Mouse (Mus musculus) NIH3T3 (cell line): ENCODE results near the gene Dnajb13.

Experiments used
- DNase-seq: peaks from one replicate; pipeline ENCODE4 v3.0.0-alpha.2; 2012; ENCODE audit warnings: low read depth

Dnajb13 gene

DNA sequence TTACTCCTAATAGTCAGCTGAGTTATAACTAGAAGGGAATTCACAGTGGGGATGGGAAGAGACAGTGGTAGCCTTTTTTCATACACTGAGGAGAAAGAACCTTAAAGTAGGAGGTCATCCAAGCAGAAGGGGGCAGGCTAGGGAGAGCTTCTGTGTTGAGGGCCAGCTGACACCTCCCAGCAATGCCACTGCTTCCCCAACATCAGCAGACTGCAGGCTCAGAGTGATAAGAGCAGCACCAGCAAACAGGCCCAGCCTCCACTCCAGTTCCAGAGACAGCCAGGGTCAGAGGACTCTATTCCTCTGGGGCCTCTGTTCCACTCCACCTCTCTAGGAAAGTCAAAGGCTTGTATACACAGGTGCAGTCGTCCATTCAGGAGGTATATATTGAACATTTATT is 56.6 kb downstream of the Dnajb13 start:
- no peak for DNase-seq
